Mouse (Mus musculus) monocyte, adult 5-6 weeks (primary cell): ENCODE results near the gene Vmn1r89. TPM values are rescaled to one million over a fixed set of nuclear protein-coding genes. Genes with fewer than 3 reads are reported as not detected.

ENCODE experiments used
- ATAC-seq: fragments of 153-309, 156-312 bp; replicated peaks from 2 replicates; pipeline ENCODE4 v1.8.0; 2017; ENCODE audit warnings: mild to moderate bottlenecking; ENCODE audit not compliant: low TSS enrichment, insufficient number of reproducible peaks, severe bottlenecking, poor library complexity, low FRiP score
- total RNA-seq: library from RNA; stranded (forward); fragments of 200-1000, 200-491, 200-594 nt; gene quantifications from 3 replicates; pipeline ENCODE4 v1.2.3, GENCODE M21; 2017

The Vmn1r89 gene
- not detected in 3 replicates for total RNA-seq

GRCm38 (mm10) chr7:13212720-13213119 lies at the start of gene Vmn1r89:
Gene Vmn1r89 (plus strand): TSS chr7:13213020.
- ATAC-seq, result no peak

DNA sequence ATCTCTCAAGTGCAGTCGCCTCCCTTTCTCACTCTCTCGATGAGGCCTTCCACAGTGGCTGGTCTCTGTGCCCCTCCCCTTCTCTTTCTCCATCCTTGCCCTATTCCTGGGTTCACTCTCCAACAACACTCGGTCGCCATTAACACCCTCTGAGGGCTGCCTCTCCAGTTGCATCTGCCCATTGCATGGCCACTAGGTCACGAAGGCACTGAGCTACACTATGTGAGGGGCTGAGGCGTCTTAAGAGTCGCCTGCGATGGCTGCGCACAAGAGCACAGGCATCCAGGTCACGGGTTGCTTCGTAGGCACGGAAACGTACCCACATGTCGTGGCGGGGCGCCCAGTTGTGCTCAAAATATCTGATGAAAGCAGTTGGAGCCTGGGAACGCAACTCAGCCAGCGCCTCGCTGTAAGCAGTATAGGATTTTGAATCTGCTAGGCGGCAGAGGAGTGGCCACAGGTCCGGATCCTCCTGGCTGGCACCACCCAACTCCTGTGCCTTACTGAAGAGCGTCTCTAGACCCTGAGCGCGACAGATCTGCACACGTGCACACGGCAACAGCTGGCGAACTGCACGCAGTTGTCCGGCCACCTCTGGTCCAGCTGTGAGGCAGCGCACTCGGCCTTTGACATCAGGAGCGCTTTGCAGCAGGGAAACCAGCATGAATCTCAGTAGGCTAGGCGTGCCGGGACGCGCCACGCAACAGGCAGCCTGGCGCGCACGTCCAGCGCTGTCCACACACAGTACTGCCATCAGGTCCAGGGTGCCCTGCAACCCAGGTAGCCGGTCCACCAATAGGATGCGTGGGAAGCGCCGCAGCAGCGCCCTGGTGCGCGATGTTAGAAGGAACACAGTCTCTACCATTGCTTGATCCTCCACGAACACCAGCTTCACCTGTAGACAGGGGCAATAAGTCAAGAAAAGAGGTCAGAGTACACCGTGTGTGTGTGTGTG lies 48.2 kb downstream of the Vmn1r89 start:
- ATAC-seq, result no peak

DNA sequence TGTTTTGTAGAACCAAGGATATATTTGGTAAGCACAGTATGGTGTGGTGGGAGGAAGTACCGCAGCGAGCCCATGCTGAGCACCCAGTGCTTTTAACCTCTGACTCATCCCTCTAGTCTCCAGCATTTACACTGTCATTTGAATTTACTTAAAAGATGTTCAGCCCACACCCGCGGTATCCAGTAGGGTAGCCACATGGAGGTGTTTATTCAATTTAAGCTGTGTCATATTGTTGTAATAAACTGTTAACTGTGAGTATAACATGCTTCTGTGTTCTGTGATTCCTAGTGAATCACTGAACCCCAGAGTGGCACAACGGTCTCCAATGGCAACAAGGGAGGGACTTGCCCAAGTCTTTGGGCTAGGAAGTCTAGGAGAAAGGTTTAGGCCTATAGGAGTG lies 51.0 kb downstream of the Vmn1r89 start:
- no peak for ATAC-seq

DNA sequence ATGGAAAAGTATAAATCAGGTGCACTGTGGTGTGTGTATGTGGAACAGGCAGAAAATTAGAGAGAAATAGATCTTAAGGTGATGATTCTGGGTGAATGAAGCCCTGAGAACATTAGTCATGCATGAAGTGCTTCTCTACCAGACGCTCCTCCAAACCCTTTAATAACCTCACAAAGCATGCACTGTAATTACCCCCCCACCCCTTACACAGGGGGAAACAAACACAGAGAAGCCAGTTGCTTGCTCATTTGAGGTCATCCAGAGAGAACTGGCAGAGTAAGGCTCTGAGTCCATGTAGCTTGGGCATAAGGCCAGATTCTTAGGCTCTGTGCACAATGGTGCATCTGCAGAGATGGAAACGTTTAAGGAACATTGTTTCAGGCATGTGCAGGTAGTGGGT lies 51.6 kb downstream of the Vmn1r89 start:
- ATAC-seq, result no peak

GRCm38 (mm10) chr7:13268749-13269260 lies 56.0 kb downstream of the Vmn1r89 start:
- ATAC-seq, result no peak

- no peak for ATAC-seq
Observed at GRCm38 (mm10) chr7:13269394-13269793, 56.6 kb downstream of the Vmn1r89 start.

Other genes starting within 250 kb of the Vmn1r89 start
- 0.96 to 4.5 TPM (median 1.9 TPM) in 3 replicates for gene Zfp324, start 247.2 kb upstream of the Vmn1r89 start, total RNA-seq
- 0.43 to 1.3 TPM (median 1.0 TPM) in 3 replicates for gene Zfp446, start 235.2 kb upstream of the Vmn1r89 start, total RNA-seq
- gene Slc27a5, start 214.8 kb upstream of the Vmn1r89 start, total RNA-seq, result 1.6 TPM in 1 of 3 replicates, not detected in the others
- gene Trim28, start 213.9 kb upstream of the Vmn1r89 start, total RNA-seq, result 150 to 169 TPM (median 158 TPM) in 3 replicates
- 3.6 to 5.7 TPM (median 3.8 TPM) in 3 replicates for gene Zbtb45, start 203.0 kb upstream of the Vmn1r89 start, total RNA-seq
- 277 to 386 TPM (median 313 TPM) in 3 replicates for gene Chmp2a, start 178.2 kb upstream of the Vmn1r89 start, total RNA-seq
- 44.8 to 67.8 TPM (median 54.9 TPM) in 3 replicates for gene Ube2m, start 174.7 kb upstream of the Vmn1r89 start, total RNA-seq
- 0.19 to 0.48 TPM in 2 of 3 replicates, not detected in the other for gene Mzf1, start 158.3 kb upstream of the Vmn1r89 start, total RNA-seq
- gene Vmn1r85, start 117.8 kb upstream of the Vmn1r89 start, total RNA-seq, result not detected in 3 replicates
- not detected in 3 replicates for gene Vmn1r86, start 93.1 kb upstream of the Vmn1r89 start, total RNA-seq
- gene Vmn1r87, start 72.9 kb upstream of the Vmn1r89 start, total RNA-seq, result not detected in 3 replicates
- not detected in 3 replicates for gene Vmn1r88, start 53.5 kb upstream of the Vmn1r89 start, total RNA-seq
- 6.6 to 17.0 TPM (median 6.6 TPM) in 3 replicates for gene Lig1, start 64.3 kb downstream of the Vmn1r89 start, total RNA-seq
- gene Zswim9, start 65.7 kb downstream of the Vmn1r89 start, total RNA-seq, result 0.95 to 5.6 TPM (median 3.5 TPM) in 3 replicates
- gene Pla2g4c, start 111.6 kb downstream of the Vmn1r89 start, total RNA-seq, result 0.10 TPM in 1 of 3 replicates, not detected in the others
- gene Cabp5, start 185.1 kb downstream of the Vmn1r89 start, total RNA-seq, result not detected in 3 replicates
- not detected in 3 replicates for gene Bsph1, start 237.8 kb downstream of the Vmn1r89 start, total RNA-seq